Comparison of ENCODE assay signal across 26 mouse cellular contexts in genomic region chr1:43436554-43436953, GRCm38 (mm10).
"Had no signal": no experiment of that assay in that cellular context is flagged by ENCODE, and none has a peak within 500 bp of the region (broad histone marks: within the 10 kb centered on the region; RNA-seq: fewer than 3 reads in every experiment).

No protein-coding gene starts in this region.

- ATAC-seq: forebrain, embryonic 13.5 days; forebrain, embryonic 14.5 days; forebrain, embryonic 15.5 days; forebrain, embryonic 16.5 days; forebrain, postnatal 0 days had no signal

- H3K36me3 ChIP-seq: embryonic facial prominence, embryonic 10.5 days; embryonic facial prominence, embryonic 12.5 days; embryonic facial prominence, embryonic 13.5 days; embryonic facial prominence, embryonic 15.5 days; forebrain, embryonic 10.5 days; forebrain, embryonic 12.5 days; forebrain, embryonic 15.5 days had no signal

- H3K4me3 ChIP-seq: embryonic facial prominence, embryonic 10.5 days; embryonic facial prominence, embryonic 12.5 days; embryonic facial prominence, embryonic 13.5 days; embryonic facial prominence, embryonic 15.5 days; erythroblast, embryonic 14.5 days; forebrain, embryonic 10.5 days; forebrain, embryonic 12.5 days; forebrain, embryonic 13.5 days; forebrain, embryonic 15.5 days; gastrocnemius, adult 2 months; heart, adult 2 months had no signal

- H3K27me3 ChIP-seq: embryonic facial prominence, embryonic 12.5 days; embryonic facial prominence, embryonic 13.5 days; embryonic facial prominence, embryonic 15.5 days; forebrain, embryonic 12.5 days; forebrain, embryonic 13.5 days; forebrain, embryonic 15.5 days had no signal

- H3K9ac ChIP-seq: embryonic facial prominence, embryonic 12.5 days; embryonic facial prominence, embryonic 13.5 days; embryonic facial prominence, embryonic 15.5 days; forebrain, embryonic 12.5 days; forebrain, embryonic 13.5 days; forebrain, embryonic 15.5 days; forebrain, postnatal 0 days had no signal

- H3K4me2 ChIP-seq: embryonic facial prominence, embryonic 12.5 days; embryonic facial prominence, embryonic 13.5 days; embryonic facial prominence, embryonic 15.5 days; forebrain, embryonic 12.5 days; forebrain, embryonic 13.5 days; forebrain, embryonic 15.5 days had no signal

- H3K9me3 ChIP-seq: embryonic facial prominence, embryonic 10.5 days; embryonic facial prominence, embryonic 12.5 days; embryonic facial prominence, embryonic 13.5 days; embryonic facial prominence, embryonic 15.5 days; forebrain, embryonic 10.5 days; forebrain, embryonic 12.5 days; forebrain, embryonic 13.5 days; forebrain, embryonic 15.5 days had no signal

- H3K27ac ChIP-seq: embryonic facial prominence, embryonic 10.5 days; embryonic facial prominence, embryonic 12.5 days; embryonic facial prominence, embryonic 13.5 days; embryonic facial prominence, embryonic 15.5 days; forebrain, embryonic 10.5 days; forebrain, embryonic 12.5 days; forebrain, embryonic 13.5 days; forebrain, embryonic 15.5 days; gastrocnemius, adult 2 months; heart, adult 2 months had no signal

- DNase-seq: cerebellum, adult 8-10 months; cerebellum, adult 9-10 months; cerebellum, adult 9-11 months; cerebellum, postnatal 10 days; cerebellum, postnatal 14 days; cerebellum, postnatal 25 days; cerebellum, postnatal 36 days; embryo, embryonic 11 days; forebrain, postnatal 0 days; gastrocnemius, adult 2 months; gastrocnemius, postnatal 10 days; gastrocnemius, postnatal 14 days; gastrocnemius, postnatal 25 days; gastrocnemius, postnatal 36 days; heart, adult 2 months had no signal

- H3K4me1 ChIP-seq: embryonic facial prominence, embryonic 10.5 days; embryonic facial prominence, embryonic 12.5 days; embryonic facial prominence, embryonic 13.5 days; embryonic facial prominence, embryonic 15.5 days; forebrain, embryonic 10.5 days; forebrain, embryonic 12.5 days; forebrain, embryonic 13.5 days; forebrain, embryonic 15.5 days had no signal
